Mouse (Mus musculus) E14TG2a.4 (cell line): ENCODE results near the gene Msx1.

Experiments
- CTCF ChIP-seq: conservative IDR thresholded peaks from 2 replicates; pipeline ENCODE4 v1.5.1; 2014; ENCODE audit warnings: low read length
- NANOG ChIP-seq: IDR thresholded peaks from 2 replicates; pipeline ENCODE4 v1.6.1; 2014; ENCODE audit warnings: borderline replicate concordance, low read length, mixed read lengths

DNA sequence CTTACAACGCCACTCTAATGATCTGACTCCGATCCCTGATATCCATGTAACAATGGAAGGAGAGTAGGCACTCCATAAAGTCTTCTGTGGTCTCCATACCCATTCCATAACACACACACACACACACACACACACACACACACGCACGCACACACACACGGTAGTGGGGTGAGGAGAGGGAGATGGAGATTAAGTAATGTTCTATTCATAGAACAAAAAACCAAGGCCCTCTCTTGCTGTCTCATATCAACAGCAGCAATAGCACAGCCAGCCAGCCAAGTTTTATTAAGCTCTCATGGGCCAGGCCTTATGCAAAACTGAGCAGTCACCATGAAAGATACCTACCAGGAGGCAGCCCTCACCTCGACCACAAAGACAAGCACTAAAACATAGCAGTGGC is 19.1 kb downstream of the Msx1 start:
- TF ChIP-seq CTCF, result no peak
- TF ChIP-seq NANOG, result no peak
